Mouse (Mus musculus) effector memory CD4-positive, alpha-beta T cell, adult 7 months (primary cell): Measurements from ENCODE around the gene Mpl. TPM values are rescaled to one million over a fixed set of nuclear protein-coding genes. Genes with fewer than 3 reads are reported as not detected.

Source experiments
- polyA plus RNA-seq: library from polyadenylated mRNA; unstranded; fragments of 100-300 nt; shearing (Covaris generic); gene quantifications from one replicate; pipeline ENCODE4 v1.2.1, GENCODE M21; 2017

The Mpl gene
- 0.22 TPM for polyA plus RNA-seq

GRCm38 (mm10) chr4:118457345-118457975 is at the start of gene Mpl:
TSS of gene Mpl (minus strand) at chr4:118457513.

GRCm38 (mm10) chr4:118489717-118490132 is 32.4 kb upstream of the Mpl start, which contains the start of gene Tie1:
TSS of gene Tie1 (minus strand) at chr4:118490061.

GRCm38 (mm10) chr4:118436820-118437603 is 20.3 kb downstream of the Mpl start, which contains the start of gene Cdc20:
TSS of gene Cdc20 (minus strand) at chr4:118437352.

GRCm38 (mm10) chr4:118427768-118428451 is 29.4 kb downstream of the Mpl start, which contains the start of gene Elovl1:
TSS of gene Elovl1 (plus strand) at chr4:118428093.

GRCm38 (mm10) chr4:118409142-118409900 is 48.0 kb downstream of the Mpl start, which contains the start of the genes Szt2 and Med8:
TSS of gene Szt2 (minus strand) at chr4:118409273.
TSS of gene Med8 (plus strand) at chr4:118409337.

Other genes with a start within 250 kb of the Mpl start
- 0.71 TPM for gene Ptprf, start 166.1 kb downstream of the Mpl start, polyA plus RNA-seq
- 8.3 TPM for gene Szt2, start 48.2 kb downstream of the Mpl start, polyA plus RNA-seq
- gene Med8, start 48.2 kb downstream of the Mpl start, polyA plus RNA-seq: 47.3 TPM
- gene Elovl1, start 29.4 kb downstream of the Mpl start, polyA plus RNA-seq: 73.2 TPM
- 3.3 TPM for gene Cdc20, start 20.2 kb downstream of the Mpl start, polyA plus RNA-seq
- not detected for gene Tie1, start 32.5 kb upstream of the Mpl start, polyA plus RNA-seq
- gene 2610528J11Rik, start 69.5 kb upstream of the Mpl start, polyA plus RNA-seq: not detected
- not detected for gene Tmem125, start 86.5 kb upstream of the Mpl start, polyA plus RNA-seq
- gene Cfap57, start 163.3 kb upstream of the Mpl start, polyA plus RNA-seq: not detected
- gene Ebna1bp2, start 163.3 kb upstream of the Mpl start, polyA plus RNA-seq: 120 TPM
- gene Olfr62, start 201.4 kb upstream of the Mpl start, polyA plus RNA-seq: not detected
- gene Olfr1342, start 235.2 kb upstream of the Mpl start, polyA plus RNA-seq: not detected
- gene Olfr1341, start 246.0 kb upstream of the Mpl start, polyA plus RNA-seq: 0.34 TPM